Mouse (Mus musculus): ENCODE measurements around the gene Prr5l. TPM values are rescaled to one million over a fixed set of nuclear protein-coding genes. Genes with fewer than 3 reads are reported as not detected.

Gene Prr5l
- 14.2 and 19.3 TPM in 2 replicates for polyA plus RNA-seq (2014; fragmentation: Nextera tagmentation; extraction: Ambion mirVana)

GRCm38 (mm10) chr2:101882998-101883397 is at the start of gene Prr5l:
Gene Prr5l, minus strand, starts transcription at chr2:101883027.
- WGBS = 46% methylated on average over 3 of the region's 3 CpGs
- H3K4me2 ChIP-seq (ENCODE audit: low read depth, low read length) = no peak within 1 kb of the TSS

GRCm38 (mm10) chr2:101932169-101932936 is 49.5 kb upstream of the Prr5l start:
- peak; percentile 12 for DNase-seq (ENCODE audit: low spot score)
- ATAC-seq (ENCODE audit: low read depth) = no peak
- Histone ChIP-seq H3K4me3 (ENCODE audit: low read depth, low read length) (no peak overlapping the region), H3K36me3 (ENCODE audit: control insufficient read depth, insufficient read depth, low read length) (no peaks in the 10 kb centered on the region), H3K4me2 (ENCODE audit: low read depth, low read length) (no peak overlapping the region), H3K9me3 (ENCODE audit: control insufficient read depth, low read length) (no peaks in the 10 kb centered on the region), H3K9ac (ENCODE audit: low read depth, low read length) (no peak overlapping the region), H3K27me3 (replicated peaks; ENCODE audit: control insufficient read depth, insufficient read depth, low read length) (no peaks in the 10 kb centered on the region), H3K4me1 (ENCODE audit: control insufficient read depth, insufficient read depth, low read length) (0 out of 2 replicates have a peak, but pooled peaks cover 6% of the 10 kb centered on the region), H3K27ac (replicated peaks; ENCODE audit: low read depth, low read length) (no peak overlapping the region)
- 57% methylated on average over 14 of the region's 14 CpGs for WGBS

More at GRCm38 (mm10) chr2:101882998-101883397, at the start of gene Prr5l:
- no peaks in the 10 kb centered on the region for H3K9me3 ChIP-seq (ENCODE audit: control insufficient read depth, low read length)
- no peak within 1 kb of the TSS for H3K27ac ChIP-seq (replicated peaks; ENCODE audit: low read depth, low read length)
- no peaks in the 10 kb centered on the region for H3K36me3 ChIP-seq (ENCODE audit: control insufficient read depth, insufficient read depth, low read length)
- DNase-seq (ENCODE audit: low spot score) (no peak), ATAC-seq (ENCODE audit: low read depth) (no peak)
- peaks cover 8% of the 10 kb centered on the region; the same call in 1 of the 2 replicates for H3K4me1 ChIP-seq (ENCODE audit: control insufficient read depth, insufficient read depth, low read length)
- no peaks in the 10 kb centered on the region; the same call in 1 of the 2 replicates for H3K27me3 ChIP-seq (replicated peaks; ENCODE audit: control insufficient read depth, insufficient read depth, low read length)
- no peak within 1 kb of the TSS for H3K9ac ChIP-seq (ENCODE audit: low read depth, low read length)
- H3K4me3 ChIP-seq (ENCODE audit: low read depth, low read length) = no peak within 1 kb of the TSS

- no peaks in the 10 kb centered on the region for H3K9me3 ChIP-seq (ENCODE audit: control insufficient read depth, low read length)
- no peaks in the 10 kb centered on the region for H3K27me3 ChIP-seq (replicated peaks; ENCODE audit: control insufficient read depth, insufficient read depth, low read length)
- no peak overlapping the region for H3K9ac ChIP-seq (ENCODE audit: low read depth, low read length)
- WGBS = 79% methylated on average over 12 of the region's 12 CpGs
- H3K27ac ChIP-seq (replicated peaks; ENCODE audit: low read depth, low read length) = no peak overlapping the region
- no peak overlapping the region for H3K4me3 ChIP-seq (ENCODE audit: low read depth, low read length)
- no peaks in the 10 kb centered on the region for H3K36me3 ChIP-seq (ENCODE audit: control insufficient read depth, insufficient read depth, low read length)
- no peaks in the 10 kb centered on the region for H3K4me1 ChIP-seq (ENCODE audit: control insufficient read depth, insufficient read depth, low read length)
- DNase-seq (ENCODE audit: low spot score) (no peak), ATAC-seq (ENCODE audit: low read depth) (no peak)
- H3K4me2 ChIP-seq (ENCODE audit: low read depth, low read length) = no peak overlapping the region
Observed at GRCm38 (mm10) chr2:101925591-101926188, 42.9 kb upstream of the Prr5l start.

GRCm38 (mm10) chr2:101925183-101925582 is 42.4 kb upstream of the Prr5l start:
- H3K27me3 ChIP-seq (replicated peaks; ENCODE audit: control insufficient read depth, insufficient read depth, low read length) = no peaks in the 10 kb centered on the region
- H3K4me1 ChIP-seq (ENCODE audit: control insufficient read depth, insufficient read depth, low read length) = no peaks in the 10 kb centered on the region
- H3K4me3 ChIP-seq (ENCODE audit: low read depth, low read length) = no peak overlapping the region
- 88% methylated on average over 3 of the region's 3 CpGs for WGBS
- H3K9me3 ChIP-seq (ENCODE audit: control insufficient read depth, low read length) = no peaks in the 10 kb centered on the region
- ATAC-seq (ENCODE audit: low read depth) = no peak
- H3K27ac ChIP-seq (replicated peaks; ENCODE audit: low read depth, low read length) = no peak overlapping the region
- no peak overlapping the region for H3K9ac ChIP-seq (ENCODE audit: low read depth, low read length)
- H3K4me2 ChIP-seq (ENCODE audit: low read depth, low read length) = no peak overlapping the region
- no peak for DNase-seq (ENCODE audit: low spot score)
- H3K36me3 ChIP-seq (ENCODE audit: control insufficient read depth, insufficient read depth, low read length) = no peaks in the 10 kb centered on the region

GRCm38 (mm10) chr2:101923181-101923580 is 40.4 kb upstream of the Prr5l start:
- Histone ChIP-seq H3K4me3 (ENCODE audit: low read depth, low read length) (no peak overlapping the region), H3K27ac (replicated peaks; ENCODE audit: low read depth, low read length) (no peak overlapping the region), H3K4me2 (ENCODE audit: low read depth, low read length) (no peak overlapping the region), H3K27me3 (replicated peaks; ENCODE audit: control insufficient read depth, insufficient read depth, low read length) (no peaks in the 10 kb centered on the region), H3K36me3 (ENCODE audit: control insufficient read depth, insufficient read depth, low read length) (no peaks in the 10 kb centered on the region), H3K9ac (ENCODE audit: low read depth, low read length) (no peak overlapping the region), H3K9me3 (ENCODE audit: control insufficient read depth, low read length) (no peaks in the 10 kb centered on the region), H3K4me1 (ENCODE audit: control insufficient read depth, insufficient read depth, low read length) (0 out of 2 replicates have a peak, but pooled peaks cover 3% of the 10 kb centered on the region)
- DNase-seq (ENCODE audit: low spot score) (no peak), ATAC-seq (ENCODE audit: low read depth) (no peak)
- WGBS = 72% methylated on average over 4 of the region's 4 CpGs

GRCm38 (mm10) chr2:101922302-101922701 is 39.5 kb upstream of the Prr5l start:
- DNase-seq (ENCODE audit: low spot score) = no peak
- Histone ChIP-seq H3K9ac (ENCODE audit: low read depth, low read length) (no peak overlapping the region), H3K36me3 (ENCODE audit: control insufficient read depth, insufficient read depth, low read length) (no peaks in the 10 kb centered on the region), H3K9me3 (ENCODE audit: control insufficient read depth, low read length) (no peaks in the 10 kb centered on the region), H3K4me3 (ENCODE audit: low read depth, low read length) (no peak overlapping the region), H3K27me3 (replicated peaks; ENCODE audit: control insufficient read depth, insufficient read depth, low read length) (no peaks in the 10 kb centered on the region), H3K27ac (replicated peaks; ENCODE audit: low read depth, low read length) (no peak overlapping the region), H3K4me1 (ENCODE audit: control insufficient read depth, insufficient read depth, low read length) (0 out of 2 replicates have a peak, but pooled peaks cover 3% of the 10 kb centered on the region), H3K4me2 (ENCODE audit: low read depth, low read length) (no peak overlapping the region)
- ATAC-seq (ENCODE audit: low read depth) = no peak
- 97% methylated on average over 4 of the region's 4 CpGs for WGBS

GRCm38 (mm10) chr2:101920136-101920554 is 37.3 kb upstream of the Prr5l start:
- no peaks in the 10 kb centered on the region for H3K36me3 ChIP-seq (ENCODE audit: control insufficient read depth, insufficient read depth, low read length)
- ATAC-seq (ENCODE audit: low read depth) (no peak), DNase-seq (ENCODE audit: low spot score) (no peak)
- H3K4me2 ChIP-seq (ENCODE audit: low read depth, low read length) = no peak overlapping the region
- H3K4me1 ChIP-seq (ENCODE audit: control insufficient read depth, insufficient read depth, low read length) = 0 out of 2 replicates have a peak, but pooled peaks cover 3% of the 10 kb centered on the region
- H3K9ac ChIP-seq (ENCODE audit: low read depth, low read length) = no peak overlapping the region
- no peak overlapping the region for H3K4me3 ChIP-seq (ENCODE audit: low read depth, low read length)
- H3K27ac ChIP-seq (replicated peaks; ENCODE audit: low read depth, low read length) = no peak overlapping the region
- 56% methylated on average over 2 of the region's 2 CpGs for WGBS
- no peaks in the 10 kb centered on the region for H3K9me3 ChIP-seq (ENCODE audit: control insufficient read depth, low read length)
- no peaks in the 10 kb centered on the region for H3K27me3 ChIP-seq (replicated peaks; ENCODE audit: control insufficient read depth, insufficient read depth, low read length)

- H3K9me3 ChIP-seq (ENCODE audit: control insufficient read depth, low read length) = no peaks in the 10 kb centered on the region
- no peaks in the 10 kb centered on the region for H3K27me3 ChIP-seq (replicated peaks; ENCODE audit: control insufficient read depth, insufficient read depth, low read length)
- H3K9ac ChIP-seq (ENCODE audit: low read depth, low read length) = no peak overlapping the region
- H3K4me2 ChIP-seq (ENCODE audit: low read depth, low read length) = no peak overlapping the region
- 0 out of 2 replicates have a peak, but pooled peaks cover 3% of the 10 kb centered on the region for H3K4me1 ChIP-seq (ENCODE audit: control insufficient read depth, insufficient read depth, low read length)
- ATAC-seq (ENCODE audit: low read depth) = no peak
- no peak overlapping the region for H3K4me3 ChIP-seq (ENCODE audit: low read depth, low read length)
- H3K27ac ChIP-seq (replicated peaks; ENCODE audit: low read depth, low read length) = no peak overlapping the region
- 68% methylated on average over 7 of the region's 7 CpGs for WGBS
- DNase-seq (ENCODE audit: low spot score) = no peak
- H3K36me3 ChIP-seq (ENCODE audit: control insufficient read depth, insufficient read depth, low read length) = no peaks in the 10 kb centered on the region
Observed at GRCm38 (mm10) chr2:101918518-101918917, 35.7 kb upstream of the Prr5l start.

Data from embryonic facial prominence, embryonic 14.5 days (tissue).